Mouse (Mus musculus) ES-E14 (cell line): ENCODE results near the gene Gm3250. TPM values are rescaled to one million over a fixed set of nuclear protein-coding genes. Genes with fewer than 3 reads are reported as not detected.
"Not testable (repeated sequence)": the region's sequence is repeated elsewhere in the genome, so short reads cannot be mapped to it uniquely, and the experiment has no call there.

Experiments
- DNase-seq: peaks from one replicate; pipeline ENCODE4 v3.0.0-alpha.2; 2013; ENCODE audit warnings: low read depth, low spot score
- H3K27ac ChIP-seq: 2 replicates; pipeline ENCODE4 v1.5.1; 2012; ENCODE audit warnings: low read depth, mild to moderate bottlenecking, low read length, moderate library complexity, mixed read lengths; ENCODE audit not compliant: poor library complexity, insufficient read depth, severe bottlenecking
- H3K36me3 ChIP-seq: 2 replicates; pipeline ENCODE4 v1.6.1; 2012; ENCODE audit warnings: mild to moderate bottlenecking, low read length, moderate library complexity, mixed read lengths; ENCODE audit not compliant: control insufficient read depth, poor library complexity, insufficient read depth, severe bottlenecking
- H3K4me1 ChIP-seq, 2 experiments: fragments of 150-350 bp in 1 of 2; sonication (generic) in 1 of 2; 2 replicates each; pipeline ENCODE4 v1.6.1; 2012; ENCODE audit warnings: low read length in 2 of 2, mild to moderate bottlenecking in 1 of 2, mixed read lengths in 1 of 2; ENCODE audit not compliant: control insufficient read depth in 2 of 2, insufficient read depth in 2 of 2, poor library complexity in 1 of 2
- H3K4me3 ChIP-seq, 2 experiments: fragments of 150-350 bp in 1 of 2; sonication (generic) in 1 of 2; 2 replicates each; pipeline ENCODE4 v1.5.1; 2012; ENCODE audit warnings: low read length in 2 of 2, low read depth in 1 of 2, mild to moderate bottlenecking in 1 of 2, mixed read lengths in 1 of 2; ENCODE audit not compliant: insufficient read depth in 1 of 2, poor library complexity in 1 of 2, severe bottlenecking in 1 of 2
- H3K9ac ChIP-seq: 2 replicates; pipeline ENCODE4 v1.6.1; 2012; ENCODE audit warnings: low read depth, mild to moderate bottlenecking, low read length, mixed read lengths; ENCODE audit not compliant: poor library complexity, insufficient read depth, severe bottlenecking
- H3K9me3 ChIP-seq: fragments of 150-350 bp; sonication (generic); 2 replicates; pipeline ENCODE4 v1.6.1; 2012; ENCODE audit warnings: low read depth, mild to moderate bottlenecking, low read length; ENCODE audit not compliant: control insufficient read depth, insufficient read depth
- CHD2 ChIP-seq: IDR thresholded peaks from 2 replicates; pipeline ENCODE4 v1.6.1; 2014; ENCODE audit warnings: mild to moderate bottlenecking, low read depth, low read length, inconsistent platforms
- HCFC1 ChIP-seq: IDR thresholded peaks from 2 replicates; pipeline ENCODE4 v1.6.1; 2012; ENCODE audit warnings: low read length, inconsistent platforms, borderline replicate concordance; ENCODE audit not compliant: insufficient read depth
- MAFK ChIP-seq: IDR thresholded peaks from 2 replicates; pipeline ENCODE4 v1.6.1; 2014; ENCODE audit warnings: mild to moderate bottlenecking, low read depth, low read length, inconsistent platforms; ENCODE audit not compliant: insufficient read depth
- ZC3H11A ChIP-seq: IDR thresholded peaks from 2 replicates; pipeline ENCODE4 v1.6.1; 2012; ENCODE audit warnings: low read depth, mild to moderate bottlenecking, inconsistent platforms, low read length, borderline replicate concordance
- ZNF384 ChIP-seq: IDR thresholded peaks from 2 replicates; pipeline ENCODE4 v1.6.1; 2012; ENCODE audit warnings: low read depth, low read length, inconsistent platforms
- in situ Hi-C, 2 experiments: fragments of 600-800 bp; cut with MboI; formaldehyde crosslinking; loops; one replicate each; pipeline ENCODE4 v1.15.1; 2025; ENCODE audit warnings: low sequenced_read_pairs in 2 of 2, inconsistent platforms in 1 of 2; ENCODE audit not compliant: unreplicated experiment in 2 of 2
- total RNA-seq: library from RNA; depleted of rRNA; stranded (reverse); fragments of 300-350 nt; gene quantifications from 2 replicates; pipeline ENCODE4 v1.2.3, GENCODE M21; 2012; rRNA removed

The Gm3250 gene
- not detected in 2 replicates for total RNA-seq

- H3K9me3 ChIP-seq, H3K4me3 ChIP-seq, H3K27ac ChIP-seq, in situ Hi-C loops, H3K4me1 ChIP-seq, DNase-seq, H3K9ac ChIP-seq, H3K36me3 ChIP-seq: not testable (repeated sequence)
Measured at GRCm38 (mm10) chr10:77782442-77782841, at the start of gene Gm3250. Gene Gm3250 (minus strand): TSS chr10:77782542.

GRCm38 (mm10) chr10:77826951-77827350, 44.6 kb upstream of the Gm3250 start, which contains the start of gene Krtap10-4:
Gene Krtap10-4 (minus strand): TSS chr10:77827095.
- Histone ChIP-seq H3K9ac (no peak within 1 kb of the TSS), H3K4me1 (no peaks in the 10 kb centered on the region), H3K4me3 (no peak within 1 kb of the TSS), H3K36me3 (no peaks in the 10 kb centered on the region), H3K9me3 (no peaks in the 10 kb centered on the region), H3K27ac (no peak within 1 kb of the TSS)
- TF ChIP-seq ZC3H11A (no peak), MAFK (no peak), HCFC1 (no peak), CHD2 (no peak), ZNF384 (no peak)
- in situ Hi-C loops: no loop called here
- DNase-seq: no peak

GRCm38 (mm10) chr10:77819203-77819602, 36.9 kb upstream of the Gm3250 start:
- no peaks in the 10 kb centered on the region for H3K36me3 ChIP-seq
- TF ChIP-seq MAFK: no peak
- no peak overlapping the region for H3K27ac ChIP-seq
- H3K9me3 ChIP-seq: no peaks in the 10 kb centered on the region
- no peaks in the 10 kb centered on the region for H3K4me1 ChIP-seq
- no peak overlapping the region for H3K9ac ChIP-seq
- no peak overlapping the region for H3K4me3 ChIP-seq
- in situ Hi-C loops: no loop called here
- no peak for DNase-seq

GRCm38 (mm10) chr10:77818523-77818922, 36.2 kb upstream of the Gm3250 start:
- Histone ChIP-seq H3K4me1 (no peaks in the 10 kb centered on the region), H3K4me3 (no peak overlapping the region), H3K9ac (no peak overlapping the region), H3K9me3 (no peaks in the 10 kb centered on the region), H3K27ac (no peak overlapping the region), H3K36me3 (no peaks in the 10 kb centered on the region)
- DNase-seq: no peak
- TF ChIP-seq HCFC1 (no peak), ZC3H11A (no peak), CHD2 (no peak), ZNF384 (no peak), MAFK (no peak)
- in situ Hi-C loops: no loop called here

- in situ Hi-C loops: no loop called here
Measured at GRCm38 (mm10) chr10:77815514-77815913, 33.2 kb upstream of the Gm3250 start.

More at GRCm38 (mm10) chr10:77815514-77815913, 33.2 kb upstream of the Gm3250 start:
- peak; percentile 20 for DNase-seq
- H3K27ac ChIP-seq: no peak overlapping the region
- TF ChIP-seq ZNF384 (no peak), CHD2 (no peak), HCFC1 (no peak), ZC3H11A (no peak), MAFK (no peak)
- no peaks in the 10 kb centered on the region for H3K4me1 ChIP-seq
- no peak overlapping the region for H3K4me3 ChIP-seq
- H3K36me3 ChIP-seq: no peaks in the 10 kb centered on the region
- H3K9me3 ChIP-seq: no peaks in the 10 kb centered on the region
- H3K9ac ChIP-seq: no peak overlapping the region
